Mouse (Mus musculus) left cerebral cortex, postnatal 14 days (tissue): ENCODE results near the gene Uchl4. TPM values are rescaled to one million over a fixed set of nuclear protein-coding genes. Genes with fewer than 3 reads are reported as not detected.

ENCODE experiments used
- DNase-seq, 2 experiments: peaks; one replicate each; pipeline ENCODE4 v3.0.0; 2021 to 2022; ENCODE audit warnings: low spot score in 2 of 2, mixed read lengths in 1 of 2
- intact Hi-C: fragments of 180-260 bp; cut with DNase I; formaldehyde crosslinking; loops from one replicate; pipeline ENCODE4 v1.15.1; 2025
- total RNA-seq, 2 experiments: library from RNA; stranded (reverse); gene quantifications; 2 replicates each; pipeline ENCODE4 v1.2.3; 2021

Uchl4 gene
- total RNA-seq, 2 experiments from 2014 or later, result 2.2 to 3.2 TPM

DNA sequence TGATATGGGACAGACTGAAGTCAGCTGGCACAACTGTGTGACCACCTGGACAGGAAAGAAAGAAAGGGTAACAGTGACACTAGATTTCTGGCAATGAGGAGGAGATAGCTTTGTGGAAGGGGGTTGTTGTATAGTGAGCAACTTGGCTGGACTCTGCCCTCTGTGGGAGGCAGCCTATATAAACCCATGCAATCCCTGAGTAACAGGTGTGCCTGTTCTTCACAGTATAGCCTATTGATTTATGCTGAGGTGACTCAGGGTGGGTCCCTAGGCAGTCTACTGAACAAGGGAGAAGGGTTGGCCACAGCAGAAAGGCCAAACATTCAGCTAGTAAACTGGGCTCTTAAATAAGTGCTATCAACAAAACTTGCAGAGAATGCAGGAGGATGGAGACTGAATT, 9.2 kb upstream of the Uchl4 start:
- intact Hi-C loops, result no loop called here
- DNase-seq, result no peak

GRCm38 (mm10) chr9:64227736-64228135, 7.3 kb upstream of the Uchl4 start:
- intact Hi-C loops, result no loop called here
- DNase-seq, result no peak

DNA sequence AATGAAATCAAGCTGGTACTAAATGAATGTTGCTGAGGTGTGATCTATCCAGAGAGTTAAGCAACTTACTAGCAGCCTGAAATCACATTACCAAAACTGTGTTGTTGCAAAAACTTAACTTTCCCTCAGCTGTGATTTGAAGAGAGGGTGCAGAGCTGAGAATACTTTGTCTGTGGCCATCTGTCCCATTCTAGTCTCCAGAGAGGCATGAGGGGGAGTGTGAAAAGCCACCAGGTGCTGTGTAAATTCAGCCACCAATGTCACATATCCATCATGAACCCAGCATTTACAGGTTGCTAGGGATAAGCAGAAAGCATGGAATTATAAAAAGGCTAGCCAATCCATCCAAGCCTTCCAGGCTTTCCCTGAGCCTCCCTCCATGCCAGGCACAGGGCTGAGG, 6.0 kb upstream of the Uchl4 start:
- intact Hi-C loops, result no loop called here
- peak in 1 of 2 experiments; percentile 66 for DNase-seq

DNA sequence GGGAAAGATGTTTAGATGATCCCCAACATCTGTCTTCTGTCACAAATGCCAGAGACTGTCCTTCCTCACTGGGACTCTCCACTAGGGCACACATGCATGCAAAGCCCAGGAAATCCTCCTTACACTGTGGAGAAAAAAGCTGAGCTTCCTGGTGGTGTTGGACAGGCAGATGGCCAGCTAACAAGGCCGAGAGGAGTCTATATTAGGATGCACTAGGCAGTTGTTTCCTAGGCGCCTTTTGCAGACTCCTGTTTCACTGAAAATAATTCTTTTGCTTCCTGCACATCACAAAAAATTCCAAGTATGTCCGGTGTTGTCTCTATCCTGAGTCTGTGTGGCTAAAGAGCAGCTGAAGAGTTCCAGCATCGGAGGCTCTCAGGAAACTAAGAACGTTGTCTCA, 3.8 kb upstream of the Uchl4 start:
- intact Hi-C loops, result no loop called here
- DNase-seq, result no peak

DNA sequence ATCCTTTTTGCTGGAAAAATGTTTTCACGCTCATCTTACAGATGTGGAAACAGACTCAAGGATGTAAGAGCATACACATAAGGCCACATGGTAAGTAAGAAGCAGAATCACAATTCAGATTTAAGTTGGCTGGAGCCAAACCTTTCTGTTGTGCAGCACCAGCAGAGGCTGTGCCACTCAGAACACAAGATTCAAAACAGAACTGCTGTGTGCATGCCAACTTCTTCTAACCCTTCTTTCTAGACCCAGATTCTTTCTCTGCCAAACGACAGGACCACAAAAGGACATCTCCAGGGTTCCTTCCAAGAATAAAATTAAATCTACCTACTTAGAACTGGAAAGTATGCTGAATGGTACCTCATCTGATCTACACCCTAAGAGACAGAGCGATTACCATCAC, 3.3 kb upstream of the Uchl4 start:
- intact Hi-C loops, result no loop called here
- DNase-seq, result peak in 1 of 2 experiments; percentile 39

DNA sequence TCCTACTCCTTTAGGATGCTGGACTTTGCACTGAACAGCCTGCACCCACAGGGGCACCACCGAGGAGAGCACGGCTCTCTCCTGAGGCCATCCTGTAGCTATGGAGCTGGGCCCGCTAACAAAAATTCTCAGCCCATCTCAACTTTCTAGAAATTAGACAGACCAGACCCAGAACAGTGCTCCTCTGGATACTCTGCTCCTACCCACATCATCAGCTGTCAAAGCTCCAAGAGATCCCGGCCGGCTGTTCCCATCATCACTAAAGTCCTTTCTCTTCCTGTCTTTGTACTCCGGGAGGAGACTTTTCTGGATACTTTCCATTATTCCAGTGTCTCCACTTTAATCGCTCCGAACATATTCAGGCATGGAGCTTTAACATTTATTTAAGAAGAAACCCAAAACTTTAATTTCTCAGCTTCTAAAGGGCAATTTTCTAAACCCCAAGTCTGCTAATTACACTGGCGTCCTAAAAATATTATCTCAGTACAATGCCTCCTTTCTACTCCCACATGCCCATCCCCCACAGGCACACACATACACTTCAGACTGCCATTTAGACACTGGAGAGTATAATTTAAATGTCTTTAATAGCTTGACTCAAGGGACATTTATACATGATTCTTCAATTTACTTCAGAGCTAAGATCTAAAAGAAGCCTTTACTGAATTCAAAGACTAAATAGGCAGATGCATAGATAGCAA, 2.6 kb upstream of the Uchl4 start:
- intact Hi-C loops, result no loop called here
- DNase-seq, result no peak

DNA sequence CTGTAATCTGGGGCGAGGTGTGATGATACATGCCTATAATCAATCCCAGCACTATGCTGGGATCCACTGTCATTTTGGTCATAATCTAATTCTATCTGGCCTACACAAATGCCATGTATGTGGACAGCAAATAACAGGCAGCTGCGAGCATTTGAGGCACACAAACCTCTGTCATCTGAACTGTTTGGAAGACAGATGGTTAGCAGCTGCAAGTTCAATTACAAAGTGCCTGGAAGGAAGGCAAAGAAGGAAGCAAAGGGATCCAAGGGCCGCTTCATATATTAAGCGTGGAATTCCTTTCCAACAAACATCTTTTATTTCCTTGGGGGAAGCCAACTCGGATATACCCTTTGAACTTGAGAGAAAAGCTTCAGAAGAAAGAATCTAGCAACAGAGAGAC, 1.3 kb upstream of the Uchl4 start:
- DNase-seq, result no peak
- intact Hi-C loops, result no loop called here

GRCm38 (mm10) chr9:64236056-64236455, 1.1 kb downstream of the Uchl4 start:
- DNase-seq, result no peak
- intact Hi-C loops, result no loop called here

DNA sequence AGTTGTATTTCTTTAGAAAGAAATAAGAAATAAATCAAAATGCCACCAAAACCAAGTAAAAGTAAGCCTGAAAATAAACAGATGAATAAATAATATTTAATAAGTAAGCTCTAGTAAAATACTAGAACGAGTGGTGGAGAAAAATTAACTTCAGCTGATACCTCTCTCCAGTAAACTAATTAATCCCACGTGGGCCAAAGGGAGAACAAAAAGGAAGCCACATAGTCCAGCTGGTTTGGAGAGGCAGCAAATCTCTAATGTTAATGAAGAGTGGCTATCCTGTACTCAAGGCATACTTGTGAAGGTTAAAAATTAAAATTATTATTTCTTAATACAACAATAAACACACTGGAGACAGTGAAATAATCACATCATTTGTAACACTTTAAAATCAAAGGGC, 5.1 kb downstream of the Uchl4 start:
- intact Hi-C loops, result no loop called here
- no peak for DNase-seq

GRCm38 (mm10) chr9:64240681-64241080, 5.7 kb downstream of the Uchl4 start:
- no peak for DNase-seq
- intact Hi-C loops, result no loop called here

GRCm38 (mm10) chr9:64242381-64242831, 7.4 kb downstream of the Uchl4 start:
- no peak for DNase-seq
- intact Hi-C loops, result no loop called here

DNA sequence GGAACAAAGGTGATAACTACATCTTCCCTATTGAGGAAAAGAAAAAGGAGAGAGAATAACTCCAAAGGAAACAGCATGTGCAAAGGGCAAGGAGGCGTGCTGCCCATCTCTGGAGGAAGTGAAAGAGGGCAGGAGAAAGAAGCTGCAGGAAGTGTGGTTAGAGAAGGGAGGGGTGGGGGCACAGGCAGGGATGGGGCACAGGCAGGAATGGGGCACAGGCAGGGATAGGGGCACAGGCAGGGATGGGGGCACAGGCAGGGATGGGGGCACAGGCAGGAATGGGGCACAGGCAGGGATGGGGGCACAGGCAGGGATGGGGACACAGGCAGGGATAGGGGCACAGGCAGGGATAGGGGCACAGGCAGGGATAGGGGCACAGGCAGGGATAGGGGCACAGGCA, 14.4 kb downstream of the Uchl4 start:
- intact Hi-C loops, result no loop called here
- DNase-seq, result no peak

GRCm38 (mm10) chr9:64250111-64250730, 15.2 kb downstream of the Uchl4 start:
- intact Hi-C loops, result loop anchor here (5.0 kb wide), 2 partner anchors 33 to 53 kb away; no protein-coding TSS in a partner anchor
- DNase-seq, result no peak

DNA sequence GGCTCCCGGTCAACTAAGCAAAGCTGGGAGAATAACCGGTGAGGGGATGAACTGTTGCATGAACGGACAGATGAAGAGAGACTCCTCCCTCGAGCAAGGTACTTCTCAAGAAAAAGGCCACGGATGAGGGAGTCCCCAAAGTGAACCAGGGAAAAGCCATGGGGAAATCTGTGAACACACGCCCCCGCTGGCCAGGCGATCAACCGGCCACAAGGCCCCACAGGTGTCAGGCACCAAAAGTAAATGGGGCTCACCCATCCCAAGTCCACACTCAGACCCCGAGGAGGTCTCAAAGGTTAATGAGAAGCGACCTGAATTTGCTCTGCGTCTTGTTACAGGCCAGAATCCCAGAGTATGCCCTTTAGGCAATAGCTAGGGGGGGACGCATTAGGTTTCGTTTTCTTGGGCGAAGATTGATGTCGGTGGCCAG, 17.6 kb downstream of the Uchl4 start:
- no peak for DNase-seq
- intact Hi-C loops, result loop anchor here (1.0 to 5.0 kb wide), 3 partner anchors 35 to 73 kb away; partner anchors contain the start of gene Snapc5

GRCm38 (mm10) chr9:64253021-64253904, 18.3 kb downstream of the Uchl4 start, which contains the start of gene Map2k1:
TSS of gene Map2k1 (minus strand) at chr9:64253631.
- intact Hi-C loops, result loop anchor here (1.0 to 5.0 kb wide), 3 partner anchors 36 to 74 kb away; partner anchors contain the start of gene Snapc5
- DNase-seq, result peak; percentile 99 to 100

- intact Hi-C loops, result no loop called here
- DNase-seq, result no peak
Observed at GRCm38 (mm10) chr9:64255422-64255821, 20.4 kb downstream of the Uchl4 start.

DNA sequence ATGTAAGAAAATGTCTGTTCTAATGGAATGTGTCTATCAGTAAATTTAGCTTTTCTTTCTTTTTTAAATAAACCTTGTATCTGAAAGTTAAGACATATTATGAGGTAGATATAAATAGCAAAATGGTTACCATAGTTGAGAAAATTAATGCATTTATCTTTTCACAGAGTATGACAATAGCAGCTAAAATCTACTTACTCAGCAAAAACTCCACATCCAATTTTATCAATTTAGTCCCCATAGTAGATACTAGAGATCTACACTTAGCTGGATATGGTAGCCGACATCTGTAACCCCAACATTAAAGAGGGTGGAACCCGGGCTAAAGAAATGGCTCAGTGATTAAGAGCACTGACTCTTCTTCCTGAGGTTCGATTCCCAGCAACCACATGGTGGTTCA, 21.2 kb downstream of the Uchl4 start:
- intact Hi-C loops, result no loop called here
- no peak for DNase-seq

DNA sequence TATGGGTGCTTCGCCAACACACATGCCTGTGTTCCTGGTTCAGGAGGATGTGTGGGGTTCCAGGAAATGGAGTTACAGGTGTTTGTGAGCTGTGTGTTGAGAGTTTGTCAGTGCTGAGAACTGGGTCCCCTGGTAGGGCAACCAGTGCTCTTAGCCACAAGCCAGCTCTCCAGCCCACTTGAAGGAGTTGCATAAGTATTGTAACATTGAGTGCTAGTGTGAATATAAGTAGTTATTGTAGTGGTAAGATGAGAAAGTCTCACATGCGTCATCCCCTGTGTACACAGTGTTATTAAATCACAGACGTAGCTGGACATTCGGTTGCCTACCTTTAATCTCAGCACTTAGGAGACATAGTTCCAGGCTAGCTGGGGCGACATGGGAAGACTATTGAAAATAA, 24.9 kb downstream of the Uchl4 start:
- intact Hi-C loops, result no loop called here
- DNase-seq, result no peak

GRCm38 (mm10) chr9:64261023-64261422, 26.0 kb downstream of the Uchl4 start:
- DNase-seq, result no peak
- intact Hi-C loops, result no loop called here

DNA sequence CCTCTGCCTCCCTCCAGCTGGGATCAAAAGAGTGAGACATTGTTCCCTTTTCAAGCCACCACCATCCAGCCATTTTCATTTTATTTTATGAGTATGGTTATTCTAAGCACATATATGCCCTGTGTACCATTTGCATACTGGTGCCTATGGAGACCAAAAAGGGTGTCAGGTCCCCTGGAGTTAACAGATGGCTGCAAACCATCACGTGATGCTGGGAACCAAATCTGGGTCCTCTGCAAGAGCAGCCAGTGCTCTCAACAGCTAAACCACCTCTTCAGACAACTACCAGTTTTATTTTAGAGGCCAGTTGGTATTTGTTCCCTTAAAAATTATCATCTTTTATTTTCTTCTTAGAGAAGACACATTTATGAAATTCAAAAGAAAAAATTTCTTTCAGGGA, 29.8 kb downstream of the Uchl4 start:
- peak in 1 of 2 experiments; percentile 37 for DNase-seq
- intact Hi-C loops, result no loop called here
